Mouse (Mus musculus): Measurements from ENCODE around the gene Prph2. TPM values are rescaled to one million over a fixed set of nuclear protein-coding genes. Genes with fewer than 3 reads are reported as not detected.

The Prph2 gene
- polyA plus RNA-seq, 1 experiment, result 0.09 TPM

- peak; percentile 71 for DNase-seq
- no peak overlapping the region for H3K4me3 ChIP-seq (ENCODE audit: control insufficient read depth, insufficient read depth, low read length)
Observed at GRCm38 (mm10) chr17:46903876-46904490, 6.3 kb upstream of the Prph2 start.

GRCm38 (mm10) chr17:46912331-46912730, 2.1 kb downstream of the Prph2 start:
- TF ChIP-seq POLR2A (IDR thresholded peaks at IDR 0.05; ENCODE audit: control insufficient read depth, extremely low read depth, insufficient read depth, low read length, poor library complexity) (no peak), CTCF (IDR thresholded peaks at IDR 0.05; ENCODE audit: borderline replicate concordance, control insufficient read depth, extremely low read depth, insufficient read depth, low read length, poor library complexity) (no peak)
- H3K27me3 ChIP-seq (ENCODE audit: control insufficient read depth, insufficient read depth, low read length), result no peaks in the 10 kb centered on the region
- no peaks in the 10 kb centered on the region for H3K4me1 ChIP-seq (replicated peaks; ENCODE audit: control insufficient read depth, insufficient read depth, low read length)
- H3K27ac ChIP-seq (ENCODE audit: control insufficient read depth, insufficient read depth, low read length), result no peak overlapping the region
- no peaks in the 10 kb centered on the region for H3K36me3 ChIP-seq (ENCODE audit: control insufficient read depth, insufficient read depth, low read length)
- H3K4me3 ChIP-seq (ENCODE audit: control insufficient read depth, insufficient read depth, low read length), result no peak overlapping the region
- DNase-seq, result no peak
- WGBS, result 58% methylated on average over 6 of the region's 6 CpGs

More at GRCm38 (mm10) chr17:46903876-46904490, 6.3 kb upstream of the Prph2 start:
- no peak overlapping the region for H3K27ac ChIP-seq (ENCODE audit: control insufficient read depth, insufficient read depth, low read length)
- WGBS, result 29% methylated on average over 19 of the region's 19 CpGs
- H3K4me1 ChIP-seq (replicated peaks; ENCODE audit: control insufficient read depth, insufficient read depth, low read length), result no peaks in the 10 kb centered on the region
- TF ChIP-seq POLR2A (IDR thresholded peaks at IDR 0.05; ENCODE audit: control insufficient read depth, extremely low read depth, insufficient read depth, low read length, poor library complexity) (no peak), CTCF (IDR thresholded peaks at IDR 0.05; ENCODE audit: borderline replicate concordance, control insufficient read depth, extremely low read depth, insufficient read depth, low read length, poor library complexity) (peak; percentile 81; the same call in 1 of the 2 replicates)
- no peaks in the 10 kb centered on the region for H3K27me3 ChIP-seq (ENCODE audit: control insufficient read depth, insufficient read depth, low read length)
- no peaks in the 10 kb centered on the region for H3K36me3 ChIP-seq (ENCODE audit: control insufficient read depth, insufficient read depth, low read length)

GRCm38 (mm10) chr17:46915129-46915528, 4.9 kb downstream of the Prph2 start:
- 91% methylated on average over 3 of the region's 3 CpGs for WGBS
- H3K36me3 ChIP-seq (ENCODE audit: control insufficient read depth, insufficient read depth, low read length), result no peaks in the 10 kb centered on the region
- H3K4me1 ChIP-seq (replicated peaks; ENCODE audit: control insufficient read depth, insufficient read depth, low read length), result no peaks in the 10 kb centered on the region
- no peak for TF ChIP-seq CTCF (IDR thresholded peaks at IDR 0.05; ENCODE audit: borderline replicate concordance, control insufficient read depth, extremely low read depth, insufficient read depth, low read length, poor library complexity)
- no peak for TF ChIP-seq POLR2A (IDR thresholded peaks at IDR 0.05; ENCODE audit: control insufficient read depth, extremely low read depth, insufficient read depth, low read length, poor library complexity)
- no peak for DNase-seq
- no peaks in the 10 kb centered on the region for H3K27me3 ChIP-seq (ENCODE audit: control insufficient read depth, insufficient read depth, low read length)
- H3K4me3 ChIP-seq (ENCODE audit: control insufficient read depth, insufficient read depth, low read length), result no peak overlapping the region
- H3K27ac ChIP-seq (ENCODE audit: control insufficient read depth, insufficient read depth, low read length), result no peak overlapping the region

GRCm38 (mm10) chr17:46918951-46919350, 8.7 kb downstream of the Prph2 start:
- DNase-seq, result no peak
- Histone ChIP-seq H3K36me3 (ENCODE audit: control insufficient read depth, insufficient read depth, low read length) (no peaks in the 10 kb centered on the region), H3K4me1 (replicated peaks; ENCODE audit: control insufficient read depth, insufficient read depth, low read length) (no peaks in the 10 kb centered on the region), H3K27ac (ENCODE audit: control insufficient read depth, insufficient read depth, low read length) (no peak overlapping the region), H3K4me3 (ENCODE audit: control insufficient read depth, insufficient read depth, low read length) (no peak overlapping the region), H3K27me3 (ENCODE audit: control insufficient read depth, insufficient read depth, low read length) (no peaks in the 10 kb centered on the region)
- TF ChIP-seq POLR2A (IDR thresholded peaks at IDR 0.05; ENCODE audit: control insufficient read depth, extremely low read depth, insufficient read depth, low read length, poor library complexity) (no peak), CTCF (IDR thresholded peaks at IDR 0.05; ENCODE audit: borderline replicate concordance, control insufficient read depth, extremely low read depth, insufficient read depth, low read length, poor library complexity) (no peak)
- WGBS, result 60% methylated on average over 4 of the region's 4 CpGs

GRCm38 (mm10) chr17:46920855-46921254, 10.6 kb downstream of the Prph2 start:
- TF ChIP-seq POLR2A (IDR thresholded peaks at IDR 0.05; ENCODE audit: control insufficient read depth, extremely low read depth, insufficient read depth, low read length, poor library complexity), result no peak
- TF ChIP-seq CTCF (IDR thresholded peaks at IDR 0.05; ENCODE audit: borderline replicate concordance, control insufficient read depth, extremely low read depth, insufficient read depth, low read length, poor library complexity), result no peak
- Histone ChIP-seq H3K4me1 (replicated peaks; ENCODE audit: control insufficient read depth, insufficient read depth, low read length) (no peaks in the 10 kb centered on the region), H3K4me3 (ENCODE audit: control insufficient read depth, insufficient read depth, low read length) (no peak overlapping the region), H3K27ac (ENCODE audit: control insufficient read depth, insufficient read depth, low read length) (no peak overlapping the region), H3K36me3 (ENCODE audit: control insufficient read depth, insufficient read depth, low read length) (no peaks in the 10 kb centered on the region), H3K27me3 (ENCODE audit: control insufficient read depth, insufficient read depth, low read length) (no peaks in the 10 kb centered on the region)
- DNase-seq, result no peak
- 74% methylated on average over 6 of the region's 6 CpGs for WGBS

GRCm38 (mm10) chr17:46926192-46926591, 15.9 kb downstream of the Prph2 start:
- Histone ChIP-seq H3K4me1 (replicated peaks; ENCODE audit: control insufficient read depth, insufficient read depth, low read length) (no peaks in the 10 kb centered on the region), H3K27ac (ENCODE audit: control insufficient read depth, insufficient read depth, low read length) (no peak overlapping the region), H3K4me3 (ENCODE audit: control insufficient read depth, insufficient read depth, low read length) (no peak overlapping the region), H3K36me3 (ENCODE audit: control insufficient read depth, insufficient read depth, low read length) (peaks cover 4% of the 10 kb centered on the region; the same call in 1 of the 2 replicates), H3K27me3 (ENCODE audit: control insufficient read depth, insufficient read depth, low read length) (no peaks in the 10 kb centered on the region)
- DNase-seq, result no peak
- WGBS, result 84% methylated on average over 6 of the region's 6 CpGs
- TF ChIP-seq CTCF (IDR thresholded peaks at IDR 0.05; ENCODE audit: borderline replicate concordance, control insufficient read depth, extremely low read depth, insufficient read depth, low read length, poor library complexity), result no peak
- TF ChIP-seq POLR2A (IDR thresholded peaks at IDR 0.05; ENCODE audit: control insufficient read depth, extremely low read depth, insufficient read depth, low read length, poor library complexity), result no peak

All from thymus, adult 2 months (tissue).